Mouse (Mus musculus) embryo, embryonic 9.5 days (tissue): ENCODE data around the gene Acsl1.

Source experiments
- DNase-seq: peaks from one replicate; pipeline ENCODE4 v3.0.0-alpha.2; 2017; ENCODE audit errors: extremely low spot score

Acsl1 gene

GRCm38 (mm10) chr8:46475404-46475803 is 4.6 kb downstream of the Acsl1 start:
- DNase-seq = no peak

DNA sequence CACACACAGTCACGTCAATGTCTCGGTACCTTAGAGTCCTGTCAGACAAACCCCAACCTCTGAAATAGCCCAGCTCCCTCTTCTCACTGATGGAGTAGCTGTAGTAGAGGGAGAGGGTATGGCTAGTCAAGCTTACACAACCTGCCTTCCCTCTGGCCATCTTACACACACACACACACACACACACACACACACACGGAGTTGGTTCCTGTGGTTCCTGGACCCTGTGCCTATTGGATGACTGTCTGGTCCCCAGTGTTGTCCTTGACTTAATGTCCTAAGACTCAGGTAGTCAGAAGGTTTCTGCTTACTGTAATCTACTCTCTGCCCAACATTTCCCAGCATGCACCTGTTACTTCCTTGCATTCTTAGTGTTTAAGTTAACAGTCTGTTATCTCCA is 5.1 kb downstream of the Acsl1 start:
- DNase-seq = no peak

DNA sequence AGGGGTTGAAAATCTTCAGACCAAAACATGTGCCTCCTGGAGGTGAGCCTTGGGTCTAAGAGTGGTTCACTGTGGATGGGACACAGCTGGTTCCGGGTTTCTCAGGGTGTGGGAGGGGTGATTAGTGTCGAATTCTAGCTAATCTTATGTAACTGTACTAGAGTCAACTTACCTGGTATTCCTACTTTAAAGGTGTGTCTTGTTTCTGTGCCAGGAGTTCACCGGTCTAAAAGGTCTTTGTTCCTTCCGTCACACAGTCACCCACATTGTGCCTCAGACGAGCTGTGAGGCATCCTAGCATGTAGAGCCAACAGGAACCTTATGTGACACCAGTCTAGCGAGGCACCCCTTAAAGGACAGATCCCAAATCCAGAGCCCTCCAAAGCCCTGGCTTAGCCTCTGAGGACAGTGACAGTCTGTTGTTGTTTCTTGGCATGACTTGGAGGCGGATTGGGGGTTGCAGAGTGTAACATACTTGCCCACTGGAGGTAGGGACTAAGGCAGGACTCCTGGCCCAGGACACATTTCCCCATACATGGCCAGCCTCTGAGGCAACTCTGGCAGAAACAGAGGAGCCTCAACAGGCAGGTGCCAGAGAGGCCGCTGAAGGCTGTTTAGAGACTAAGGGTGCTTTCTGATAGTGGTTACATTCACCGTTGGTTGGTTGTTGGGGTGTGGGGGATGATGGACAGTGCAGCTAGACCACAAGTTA is 7.1 kb downstream of the Acsl1 start:
- no peak for DNase-seq

- no peak for DNase-seq
Observed at GRCm38 (mm10) chr8:46478783-46479182, 7.9 kb downstream of the Acsl1 start.

GRCm38 (mm10) chr8:46479794-46480532 is 9.1 kb downstream of the Acsl1 start:
- no peak for DNase-seq

- DNase-seq = no peak
Observed at GRCm38 (mm10) chr8:46480533-46480900, 9.7 kb downstream of the Acsl1 start.

- DNase-seq = no peak
Observed at GRCm38 (mm10) chr8:46482771-46483170, 11.9 kb downstream of the Acsl1 start.

DNA sequence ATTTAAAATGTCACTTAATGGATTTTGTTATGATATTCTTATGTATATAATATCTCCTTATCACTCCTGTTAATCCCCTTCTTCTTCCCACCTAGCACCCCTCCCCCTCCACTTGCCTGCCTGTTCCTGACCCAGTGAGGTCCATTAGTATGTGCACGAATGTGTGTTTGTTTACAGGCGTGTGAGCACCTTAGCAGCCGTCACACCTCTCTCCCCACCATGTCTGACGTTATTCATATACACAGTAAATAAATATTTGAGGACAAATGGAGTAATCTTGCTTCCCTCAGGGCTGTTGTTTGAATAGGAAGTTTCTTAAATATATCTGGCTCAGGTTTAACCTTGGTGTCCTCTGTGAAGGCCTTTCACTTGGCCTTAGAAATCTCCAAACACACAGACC is 12.4 kb downstream of the Acsl1 start:
- no peak for DNase-seq

DNA sequence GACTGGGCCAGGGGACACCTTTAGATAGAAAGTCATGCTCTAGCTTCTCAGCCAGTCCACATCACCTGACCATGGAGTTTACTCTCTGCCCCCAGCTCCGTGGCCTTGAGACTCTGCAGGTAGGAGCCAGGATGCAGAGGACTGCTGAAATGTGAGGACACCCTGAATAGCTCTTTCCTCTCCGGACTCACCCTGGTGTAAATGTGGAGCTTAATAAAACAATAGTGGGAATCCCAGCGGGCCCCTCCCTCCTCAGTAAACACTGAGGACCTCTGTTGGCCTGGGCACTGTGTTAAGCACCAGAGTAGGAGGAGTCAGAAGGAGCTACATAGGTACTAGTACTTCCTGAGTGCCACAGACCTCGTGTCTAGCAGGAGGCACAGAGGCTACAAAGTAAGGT is 13.2 kb downstream of the Acsl1 start:
- no peak for DNase-seq

DNA sequence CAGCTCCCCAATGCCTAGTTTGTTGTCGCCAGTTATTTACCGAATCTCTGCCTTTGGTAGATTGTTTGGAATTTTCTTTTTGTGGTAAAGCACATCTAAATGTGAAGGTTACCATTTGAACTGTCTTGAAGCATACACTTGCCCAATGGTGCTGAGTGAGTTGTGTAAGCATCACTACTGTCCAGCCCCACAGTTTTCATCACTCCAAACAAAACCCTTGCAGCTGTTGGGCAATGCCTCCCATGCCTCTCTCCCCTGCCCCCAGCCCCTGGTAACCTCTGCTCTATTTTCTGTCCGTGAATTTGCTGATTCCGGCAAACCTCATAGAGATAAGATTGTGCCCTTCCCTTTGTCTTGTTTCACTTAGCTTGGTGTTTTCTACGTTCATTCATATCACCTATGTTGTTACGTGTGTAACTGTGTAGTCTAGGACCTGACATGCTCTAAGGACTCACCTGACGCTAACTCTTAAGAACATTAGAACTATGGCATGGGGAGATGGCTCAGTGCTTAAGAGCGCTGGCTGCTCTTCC is 14.2 kb downstream of the Acsl1 start:
- no peak for DNase-seq

DNA sequence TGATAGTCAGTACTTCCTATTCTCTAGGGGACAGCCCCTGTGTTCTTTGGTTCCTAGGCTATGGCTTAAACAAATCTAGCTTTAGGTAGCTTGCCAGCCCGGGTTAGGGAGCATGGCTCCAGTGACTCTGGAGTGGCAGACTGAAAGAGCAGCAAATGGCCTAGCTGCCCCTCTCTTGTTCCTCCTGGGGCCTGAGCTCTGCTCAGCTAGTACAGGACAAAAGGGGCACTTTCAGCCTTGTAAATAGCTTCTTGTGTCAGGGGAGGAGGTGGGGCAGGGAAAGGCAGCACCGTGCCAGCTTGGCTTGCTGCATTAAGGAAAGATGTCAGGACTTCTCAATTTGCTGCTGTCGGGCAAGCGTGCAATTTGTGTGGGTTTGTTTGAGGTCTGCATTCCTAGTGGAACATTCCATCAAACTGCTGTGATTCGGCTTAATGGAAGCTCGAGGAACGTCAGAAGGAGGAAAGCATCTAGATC is 17.3 kb downstream of the Acsl1 start:
- DNase-seq = no peak

GRCm38 (mm10) chr8:46489196-46489595 is 18.4 kb downstream of the Acsl1 start:
- no peak for DNase-seq

DNA sequence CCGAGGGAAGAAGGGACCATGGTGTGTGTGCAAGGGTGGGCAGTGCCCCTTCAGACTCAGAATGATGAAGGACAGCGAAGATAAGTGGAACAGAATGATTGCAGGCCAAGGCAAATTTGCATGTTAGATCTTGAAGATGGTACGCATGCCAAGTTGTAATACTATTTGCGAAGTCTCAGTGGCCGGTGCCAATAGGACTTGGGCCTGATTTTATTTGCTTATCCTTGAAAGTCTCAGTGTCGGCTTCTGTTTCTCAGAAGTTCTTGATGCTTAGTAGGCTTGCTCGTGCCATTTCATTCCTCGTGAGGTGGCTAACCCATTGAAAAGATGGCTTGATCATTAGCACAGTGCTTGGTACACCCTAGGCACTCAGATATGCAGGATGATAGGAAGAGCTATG is 19.4 kb downstream of the Acsl1 start:
- DNase-seq = no peak

DNA sequence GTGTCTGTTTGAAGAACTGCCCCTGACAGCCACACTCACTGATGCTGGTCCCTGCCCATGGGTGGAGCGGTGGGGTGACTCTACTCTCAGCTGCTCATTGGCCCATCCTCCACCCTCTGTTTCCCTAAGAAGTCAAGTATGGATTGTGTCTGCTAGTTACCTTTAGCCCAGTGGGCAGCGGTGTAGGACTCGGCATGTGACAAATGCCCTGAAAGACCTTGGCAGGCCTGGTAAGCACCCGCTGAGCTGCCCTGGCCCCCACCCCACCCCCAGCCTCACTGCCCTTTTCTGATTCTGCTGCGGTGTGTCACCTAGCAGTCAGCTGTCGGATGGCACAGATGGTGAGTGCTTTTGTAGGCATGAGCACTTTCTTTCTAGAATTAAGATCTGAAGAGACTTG is 20.0 kb downstream of the Acsl1 start:
- no peak for DNase-seq

DNA sequence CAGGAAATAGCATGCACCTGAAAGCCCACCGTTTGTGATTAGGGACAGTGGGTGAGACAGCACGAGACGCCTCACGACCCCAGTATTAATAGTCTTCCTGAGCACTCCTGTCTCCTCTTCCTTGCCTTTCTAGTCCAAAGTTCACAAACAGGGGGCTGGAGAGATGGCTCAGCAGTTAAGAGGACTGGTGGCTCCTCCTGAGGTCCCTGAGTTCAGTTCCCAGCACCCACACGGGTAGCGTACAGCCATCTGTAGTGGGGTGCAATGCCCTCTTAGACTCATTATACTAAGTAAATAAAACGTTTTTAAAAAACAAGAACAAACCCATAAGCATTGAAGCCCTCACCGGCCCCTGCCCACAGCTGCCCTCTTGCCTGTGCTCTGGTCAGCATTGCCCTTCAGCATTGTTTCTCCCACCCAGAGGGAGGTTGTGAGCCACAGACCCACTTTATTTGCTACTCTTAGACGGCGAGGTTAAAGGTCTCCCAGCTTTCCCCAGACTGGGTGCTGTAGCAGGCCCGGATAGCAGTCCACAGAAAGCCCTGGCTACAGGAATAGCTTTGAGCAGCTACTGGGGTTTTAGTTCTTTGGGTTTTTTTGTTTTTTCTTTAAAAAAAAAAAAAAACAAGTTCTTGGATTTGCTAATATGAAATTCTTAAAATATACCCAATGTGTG is 22.8 kb downstream of the Acsl1 start:
- no peak for DNase-seq

- DNase-seq = no peak
Observed at GRCm38 (mm10) chr8:46496852-46497251, 26.0 kb downstream of the Acsl1 start.

DNA sequence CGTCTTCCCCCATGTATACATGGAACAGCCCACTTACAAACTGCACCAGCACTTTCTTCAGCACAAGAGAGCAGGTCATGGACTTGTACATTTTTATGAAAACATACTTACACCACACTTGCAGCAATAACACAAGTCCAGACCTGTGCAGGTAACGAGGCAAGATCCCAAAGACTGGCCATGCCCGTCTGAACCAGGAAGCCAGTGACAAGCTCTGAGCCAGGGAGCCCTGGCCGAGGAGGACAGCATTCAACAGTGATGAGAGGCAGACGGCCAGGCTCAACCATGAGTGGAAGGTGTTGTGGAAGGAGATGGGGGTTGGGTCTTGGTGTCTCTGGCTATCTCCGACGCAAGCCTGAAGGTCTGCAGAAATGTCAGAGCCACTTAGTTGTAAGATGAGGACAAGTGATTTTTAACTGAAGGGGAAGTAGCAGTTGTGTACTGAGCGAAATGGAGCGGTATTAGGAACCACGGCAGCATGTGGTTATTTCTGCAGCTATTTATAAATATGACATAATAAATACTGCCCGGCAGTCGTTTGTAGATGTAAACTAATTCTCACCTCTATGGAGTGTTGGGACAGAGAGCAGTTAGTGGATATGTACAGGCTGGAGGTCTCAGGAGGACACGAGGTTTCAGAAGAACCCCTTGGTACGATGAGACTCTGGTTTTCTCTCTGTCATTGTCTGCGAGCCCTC is 26.6 kb downstream of the Acsl1 start:
- no peak for DNase-seq

DNA sequence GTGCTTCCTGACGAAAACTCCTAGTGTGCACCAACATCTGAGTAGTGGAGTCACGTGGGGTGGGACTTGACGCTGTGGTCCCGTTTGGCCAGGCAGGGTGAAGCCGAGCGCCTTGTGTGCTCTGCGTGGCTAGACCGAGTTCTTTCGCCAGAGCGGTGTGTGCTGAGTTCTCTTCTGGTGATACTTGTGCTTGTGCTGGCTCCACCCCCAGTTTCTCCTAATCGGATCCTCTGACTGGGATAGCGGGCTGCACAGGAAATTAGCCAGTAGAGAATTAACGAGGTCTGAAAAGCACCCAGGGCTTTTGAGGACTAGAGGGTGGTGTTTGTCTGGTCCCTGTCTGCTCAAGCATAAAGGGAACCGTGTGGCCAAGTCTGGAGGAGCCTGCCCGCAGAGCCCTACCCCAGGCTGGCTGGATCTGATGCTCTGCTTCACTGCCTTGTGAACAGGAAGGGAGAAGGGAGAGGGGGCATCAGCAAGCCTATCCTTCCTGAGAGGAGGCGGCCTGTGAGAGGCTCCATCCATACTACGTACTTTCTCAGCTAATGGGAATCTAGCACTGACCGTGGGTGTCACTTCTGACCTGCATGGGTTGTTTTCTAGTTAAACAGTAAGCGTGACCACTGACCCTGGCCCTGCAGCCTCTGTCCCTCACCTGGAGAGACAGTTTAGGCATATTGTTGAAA is 28.7 kb downstream of the Acsl1 start:
- no peak for DNase-seq

DNA sequence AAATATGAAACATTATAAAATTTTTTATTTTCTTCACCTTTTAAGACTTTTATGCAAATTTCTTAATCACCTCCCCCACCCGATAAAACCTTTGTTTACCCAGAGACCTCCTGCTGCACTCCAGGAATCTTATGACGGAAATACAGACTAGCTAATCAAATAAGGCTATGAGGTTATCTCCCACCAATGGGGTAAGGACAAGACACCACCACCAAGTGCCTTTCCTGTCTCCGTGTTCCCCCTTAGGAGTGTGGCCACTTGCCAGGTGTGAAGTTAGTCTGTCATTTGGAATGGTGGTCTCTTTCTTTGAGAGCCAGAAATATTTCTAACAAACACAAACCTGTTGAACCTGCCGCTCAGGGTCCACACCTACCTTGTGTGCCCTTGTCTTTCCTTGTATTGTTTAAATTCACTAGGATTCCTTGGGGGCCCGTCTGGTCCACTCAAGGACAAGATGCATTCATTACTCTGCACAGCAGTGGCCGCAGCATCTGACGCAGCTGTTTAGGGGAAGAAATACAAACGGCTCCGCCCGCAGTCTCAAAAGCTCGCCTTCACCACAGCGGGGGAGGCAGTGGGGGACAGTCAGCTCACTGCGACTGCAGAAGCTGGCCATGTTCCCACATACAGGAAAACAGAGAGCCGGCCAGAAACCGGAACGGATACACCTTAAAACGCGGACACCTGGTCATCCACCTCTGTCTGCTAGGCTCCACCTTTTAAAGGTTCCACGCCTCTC is 31.7 kb downstream of the Acsl1 start:
- DNase-seq = no peak

GRCm38 (mm10) chr8:46503072-46503695 is 32.3 kb downstream of the Acsl1 start:
- DNase-seq = no peak
